Mouse (Mus musculus): Measurements from ENCODE around the gene Klf6. TPM values are rescaled to one million over a fixed set of nuclear protein-coding genes. Genes with fewer than 3 reads are reported as not detected.

Klf6 gene
- 63.9 and 75.1 TPM in 2 replicates for total RNA-seq (2014; rRNA removed)
- polyA plus RNA-seq (2015; fragmentation: Nextera tagmentation; extraction: Ambion mirVana), result 153 and 157 TPM in 2 replicates

DNA sequence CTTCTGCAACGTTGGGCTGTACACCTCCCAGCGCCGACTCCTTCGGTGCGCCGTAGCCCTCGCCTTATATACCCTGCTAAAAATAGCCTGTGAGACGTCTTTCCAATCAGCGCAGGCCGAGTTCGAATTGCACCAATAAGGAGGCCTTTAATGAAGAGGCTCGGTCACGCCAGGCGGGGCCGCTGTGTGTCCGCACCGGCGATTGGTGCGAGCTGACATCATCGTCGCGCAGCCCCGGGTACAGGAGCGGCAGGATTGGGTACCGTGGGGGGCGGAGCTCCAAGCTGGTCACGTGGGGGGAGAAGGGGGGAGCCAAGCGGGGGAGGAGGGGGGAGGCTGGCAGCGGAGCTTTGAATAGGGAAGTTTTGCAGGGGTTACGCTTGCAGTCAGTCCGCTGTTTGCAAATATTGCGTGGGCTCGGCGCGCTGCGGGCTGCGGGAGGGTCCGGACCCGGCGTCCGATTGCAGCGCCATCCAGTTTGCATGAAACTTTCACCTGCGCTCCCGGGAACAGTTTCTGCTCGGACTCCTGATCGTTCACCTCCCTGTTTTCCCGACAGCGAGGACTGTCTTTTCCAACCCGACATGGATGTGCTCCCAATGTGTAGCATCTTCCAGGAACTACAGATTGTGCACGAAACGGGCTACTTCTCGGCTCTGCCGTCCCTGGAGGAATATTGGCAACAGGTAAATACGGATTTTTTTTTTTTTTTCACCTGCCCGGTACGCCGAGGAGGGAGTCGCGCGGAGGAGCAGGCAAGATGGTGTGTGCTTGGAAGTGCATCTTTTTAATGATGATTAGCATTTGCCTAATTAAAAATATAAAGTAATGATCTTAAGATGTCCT, at the start of gene Klf6:
Gene Klf6, plus strand, starts transcription at position 326 of the 846 bp plus-strand sequence.
- WGBS, result under 1% methylated on average over 54 of the region's 60 CpGs

DNA sequence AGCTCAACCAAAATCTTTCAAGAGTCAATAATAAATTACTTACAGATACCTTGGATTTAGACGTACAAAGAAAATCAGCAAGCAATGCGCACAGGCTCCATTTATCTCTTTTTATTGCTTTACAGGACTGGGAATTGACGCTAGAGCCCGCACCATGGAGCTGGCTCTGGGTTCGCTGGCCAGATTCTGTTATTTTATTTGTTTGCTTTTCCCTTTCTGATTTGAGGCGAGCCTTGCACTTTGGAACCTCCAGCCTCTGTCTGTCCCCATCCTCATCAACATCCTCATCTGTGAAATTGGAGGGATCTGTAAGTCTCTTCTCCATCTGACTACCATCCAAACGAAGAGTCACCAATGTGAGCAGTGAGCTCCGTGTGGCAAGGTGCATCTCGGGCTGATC, 47.8 kb upstream of the Klf6 start:
- H3K4me2 ChIP-seq (ENCODE audit: low read depth, low read length, poor library complexity, severe bottlenecking), result no peak overlapping the region
- no peaks in the 10 kb centered on the region for H3K4me1 ChIP-seq (ENCODE audit: insufficient read depth, low read length)
- no peaks in the 10 kb centered on the region for H3K36me3 ChIP-seq (ENCODE audit: insufficient read depth, low read length)
- no peak for DNase-seq (ENCODE audit: low spot score)
- no peaks in the 10 kb centered on the region for H3K9me3 ChIP-seq (ENCODE audit: low read length)
- no peak for TF ChIP-seq CTCF (IDR thresholded peaks at IDR 0.05)
- no peak overlapping the region for H3K4me3 ChIP-seq (ENCODE audit: low read depth, low read length)
- no peaks in the 10 kb centered on the region for H3K27me3 ChIP-seq (ENCODE audit: insufficient read depth, low read length)
- 95% methylated on average over 9 of the region's 9 CpGs for WGBS
- no peak overlapping the region for H3K9ac ChIP-seq (replicated peaks; ENCODE audit: low read length, poor library complexity, severe bottlenecking)
- no peak for ATAC-seq (ENCODE audit: low FRiP score)
- no peak overlapping the region for H3K27ac ChIP-seq (ENCODE audit: low read depth, low read length)

More for the DNA sequence above, at the start of gene Klf6:
- H3K27me3 ChIP-seq (ENCODE audit: insufficient read depth, low read length), result no peaks in the 10 kb centered on the region
- peak; percentile 100 for DNase-seq (ENCODE audit: low spot score)
- no peaks in the 10 kb centered on the region for H3K9me3 ChIP-seq (ENCODE audit: low read length)
- H3K4me1 ChIP-seq (ENCODE audit: insufficient read depth, low read length), result peaks cover 17% of the 10 kb centered on the region
- ATAC-seq (ENCODE audit: low FRiP score), result peak; percentile 100
- peak within 1 kb of the TSS; percentile 89 for H3K9ac ChIP-seq (replicated peaks; ENCODE audit: low read length, poor library complexity, severe bottlenecking)
- H3K36me3 ChIP-seq (ENCODE audit: insufficient read depth, low read length), result peaks cover 13% of the 10 kb centered on the region
- H3K27ac ChIP-seq (ENCODE audit: low read depth, low read length), result peak within 1 kb of the TSS; percentile 100
- peak within 1 kb of the TSS; percentile 79 for H3K4me2 ChIP-seq (ENCODE audit: low read depth, low read length, poor library complexity, severe bottlenecking)
- TF ChIP-seq CTCF (IDR thresholded peaks at IDR 0.05), result peak; percentile 8; the same call in 1 of the 2 replicates
- peak within 1 kb of the TSS; percentile 83 for H3K4me3 ChIP-seq (ENCODE audit: low read depth, low read length)

DNA sequence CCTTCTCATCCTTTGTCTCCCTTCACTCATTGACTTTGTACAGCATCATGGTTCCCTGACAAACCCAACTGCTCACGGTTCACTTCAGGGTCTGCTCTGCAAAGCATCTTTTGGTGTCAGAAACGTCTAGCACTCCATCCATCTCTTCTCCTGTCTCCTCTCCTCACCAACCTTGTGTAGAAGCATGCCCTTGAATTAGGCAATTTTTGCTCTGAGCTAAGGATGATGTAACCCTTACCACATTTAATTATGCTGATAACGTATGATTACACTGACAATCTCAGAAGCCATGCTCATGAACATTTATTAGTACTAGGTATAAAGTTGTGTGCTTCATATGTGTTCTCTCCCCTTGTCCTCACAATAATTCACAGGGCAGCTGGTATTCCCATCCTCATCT, 44.0 kb upstream of the Klf6 start:
- DNase-seq (ENCODE audit: low spot score), result no peak
- Histone ChIP-seq H3K4me1 (ENCODE audit: insufficient read depth, low read length) (no peaks in the 10 kb centered on the region), H3K4me3 (ENCODE audit: low read depth, low read length) (no peak overlapping the region), H3K4me2 (ENCODE audit: low read depth, low read length, poor library complexity, severe bottlenecking) (no peak overlapping the region), H3K9me3 (ENCODE audit: low read length) (no peaks in the 10 kb centered on the region), H3K9ac (replicated peaks; ENCODE audit: low read length, poor library complexity, severe bottlenecking) (no peak overlapping the region), H3K36me3 (ENCODE audit: insufficient read depth, low read length) (no peaks in the 10 kb centered on the region), H3K27ac (ENCODE audit: low read depth, low read length) (no peak overlapping the region), H3K27me3 (ENCODE audit: insufficient read depth, low read length) (no peaks in the 10 kb centered on the region)
- 87% methylated on average over 3 of the region's 3 CpGs for WGBS
- no peak for ATAC-seq (ENCODE audit: low FRiP score)
- TF ChIP-seq CTCF (IDR thresholded peaks at IDR 0.05), result no peak

DNA sequence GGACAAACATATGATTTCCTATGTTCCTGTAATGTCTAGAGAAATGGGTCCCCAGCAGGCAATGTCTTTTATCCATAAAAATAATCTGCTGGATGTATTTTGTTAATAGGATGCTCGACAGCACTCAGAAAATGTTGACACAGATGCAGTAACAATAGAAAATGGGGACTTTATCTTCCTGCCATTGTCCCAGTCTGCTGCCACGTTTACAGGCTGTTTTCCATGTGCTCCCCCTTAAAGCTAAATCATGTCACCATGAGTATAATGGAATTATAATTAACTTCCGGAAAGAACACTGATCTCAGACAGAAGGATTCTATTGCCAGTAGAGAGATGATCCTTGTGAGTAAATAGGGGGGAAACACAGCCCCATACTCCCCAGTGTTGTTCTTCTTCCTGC, 42.1 kb upstream of the Klf6 start:
- H3K9me3 ChIP-seq (ENCODE audit: low read length), result no peaks in the 10 kb centered on the region
- DNase-seq (ENCODE audit: low spot score), result no peak
- no peaks in the 10 kb centered on the region for H3K36me3 ChIP-seq (ENCODE audit: insufficient read depth, low read length)
- H3K27me3 ChIP-seq (ENCODE audit: insufficient read depth, low read length), result no peaks in the 10 kb centered on the region
- TF ChIP-seq CTCF (IDR thresholded peaks at IDR 0.05), result no peak
- H3K4me1 ChIP-seq (ENCODE audit: insufficient read depth, low read length), result no peaks in the 10 kb centered on the region
- H3K9ac ChIP-seq (replicated peaks; ENCODE audit: low read length, poor library complexity, severe bottlenecking), result no peak overlapping the region
- H3K27ac ChIP-seq (ENCODE audit: low read depth, low read length), result no peak overlapping the region
- H3K4me2 ChIP-seq (ENCODE audit: low read depth, low read length, poor library complexity, severe bottlenecking), result no peak overlapping the region
- 46% methylated on average over 3 of the region's 3 CpGs for WGBS
- H3K4me3 ChIP-seq (ENCODE audit: low read depth, low read length), result no peak overlapping the region
- no peak for ATAC-seq (ENCODE audit: low FRiP score)

DNA sequence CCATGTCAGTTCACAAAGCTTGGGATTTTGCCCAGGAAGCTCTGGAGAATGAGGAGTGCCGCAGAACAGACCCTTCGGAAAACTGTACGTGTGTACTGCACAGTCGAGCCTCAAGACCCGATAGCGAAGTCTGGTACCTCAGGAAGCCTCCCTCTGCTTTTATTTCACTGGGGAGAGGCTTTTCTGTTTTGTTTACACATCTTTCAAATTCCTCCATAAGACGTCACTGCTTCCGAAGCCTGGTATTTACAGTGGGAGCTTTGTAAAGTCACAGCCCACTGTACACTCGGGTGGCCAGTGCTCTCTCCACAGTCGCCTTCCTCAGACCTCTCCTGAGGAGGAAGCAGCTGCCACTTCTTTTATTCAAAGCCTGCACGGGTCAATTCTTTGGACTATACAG, 38.7 kb upstream of the Klf6 start:
- Histone ChIP-seq H3K4me1 (ENCODE audit: insufficient read depth, low read length) (no peaks in the 10 kb centered on the region), H3K9ac (replicated peaks; ENCODE audit: low read length, poor library complexity, severe bottlenecking) (no peak overlapping the region), H3K36me3 (ENCODE audit: insufficient read depth, low read length) (no peaks in the 10 kb centered on the region), H3K4me3 (ENCODE audit: low read depth, low read length) (no peak overlapping the region), H3K27me3 (ENCODE audit: insufficient read depth, low read length) (no peaks in the 10 kb centered on the region), H3K27ac (ENCODE audit: low read depth, low read length) (no peak overlapping the region), H3K9me3 (ENCODE audit: low read length) (no peaks in the 10 kb centered on the region), H3K4me2 (ENCODE audit: low read depth, low read length, poor library complexity, severe bottlenecking) (no peak overlapping the region)
- no peak for TF ChIP-seq CTCF (IDR thresholded peaks at IDR 0.05)
- 69% methylated on average over 11 of the region's 11 CpGs for WGBS
- DNase-seq (ENCODE audit: low spot score), result no peak
- ATAC-seq (ENCODE audit: low FRiP score), result no peak

GRCm38 (mm10) chr13:5823150-5823549, 38.1 kb upstream of the Klf6 start:
- Histone ChIP-seq H3K4me2 (ENCODE audit: low read depth, low read length, poor library complexity, severe bottlenecking) (no peak overlapping the region), H3K4me1 (ENCODE audit: insufficient read depth, low read length) (no peaks in the 10 kb centered on the region), H3K9me3 (ENCODE audit: low read length) (no peaks in the 10 kb centered on the region), H3K27ac (ENCODE audit: low read depth, low read length) (no peak overlapping the region), H3K27me3 (ENCODE audit: insufficient read depth, low read length) (no peaks in the 10 kb centered on the region), H3K36me3 (ENCODE audit: insufficient read depth, low read length) (no peaks in the 10 kb centered on the region), H3K9ac (replicated peaks; ENCODE audit: low read length, poor library complexity, severe bottlenecking) (no peak overlapping the region), H3K4me3 (ENCODE audit: low read depth, low read length) (no peak overlapping the region)
- DNase-seq (ENCODE audit: low spot score) (no peak), ATAC-seq (ENCODE audit: low FRiP score) (no peak)
- WGBS, result 87% methylated on average over 7 of the region's 7 CpGs
- no peak for TF ChIP-seq CTCF (IDR thresholded peaks at IDR 0.05)

All from midbrain, postnatal 0 days (tissue).